ENCODE assay signal across 17 mouse cellular contexts in genomic region chr5:101372204-101372603, GRCm38 (mm10).
DNase-seq lines count a peak whose midpoint lies in the region; ATAC-seq and TF ChIP-seq lines count a peak whose summit lies in the region.
"Had no signal": no experiment of that assay in that cellular context is flagged by ENCODE, and none has a peak within 500 bp of the region (broad histone marks: within the 10 kb centered on the region; RNA-seq: fewer than 3 reads in every experiment).

No protein-coding gene starts in this region.

- ATAC-seq in hindbrain, embryonic 14.5 days (ENCODE audit: low FRiP score): no peak
- ATAC-seq in hindbrain, embryonic 13.5 days (ENCODE audit: low FRiP score): no peak
- ATAC-seq: forebrain, embryonic 16.5 days; inflammation-experienced regulatory T-cells, adult 6 months had no signal

- no peaks in the 10 kb centered on the region for H3K4me1 ChIP-seq in hindbrain, embryonic 14.5 days (replicated peaks; ENCODE audit: control insufficient read depth, insufficient read depth, low read length)
- no peaks in the 10 kb centered on the region for H3K4me1 ChIP-seq in hindbrain, embryonic 13.5 days (replicated peaks)
- H3K4me1 ChIP-seq: embryonic facial prominence, embryonic 10.5 days; heart, embryonic 13.5 days; hindbrain, embryonic 15.5 days had no signal

- H3K27me3 ChIP-seq in hindbrain, embryonic 14.5 days (ENCODE audit: control insufficient read depth, insufficient read depth, low read length): peaks cover 24% of the 10 kb centered on the region
- peaks cover 64% of the 10 kb centered on the region for H3K27me3 ChIP-seq in hindbrain, embryonic 13.5 days

- H3K27ac ChIP-seq in hindbrain, embryonic 14.5 days: no peak overlapping the region
- H3K27ac ChIP-seq in hindbrain, embryonic 13.5 days: no peak overlapping the region
- no peak overlapping the region for H3K27ac ChIP-seq in layer of hippocampus, adult 2 months
- H3K27ac ChIP-seq: embryonic facial prominence, embryonic 10.5 days; heart, embryonic 13.5 days; hindbrain, embryonic 15.5 days had no signal

- peak; percentile 37 for DNase-seq in hindbrain, embryonic 14.5 days (ENCODE audit: low spot score)
- DNase-seq in layer of hippocampus, adult 2 months (ENCODE audit: low spot score in 2 of 2): no peak
- DNase-seq in layer of hippocampus, postnatal 36 days: no peak
- DNase-seq in retina, postnatal 1 day: peak; percentile 69
- DNase-seq in retina, embryonic 14.5 days (ENCODE audit: low spot score): no peak
- DNase-seq: adrenal gland, adult 2 months; adrenal gland, postnatal 25 days; cerebellum, adult 2 months; cerebellum, postnatal 10 days; gastrocnemius, postnatal 14 days; heart, postnatal 4 days had no signal

- H3K4me2 ChIP-seq in hindbrain, embryonic 14.5 days (replicated peaks): no peak overlapping the region
- no peak overlapping the region for H3K4me2 ChIP-seq in hindbrain, embryonic 13.5 days
- H3K4me2 ChIP-seq: heart, embryonic 13.5 days; hindbrain, embryonic 15.5 days had no signal

- H3K9me3 ChIP-seq in hindbrain, embryonic 14.5 days (ENCODE audit: control insufficient read depth, low read length): no peaks in the 10 kb centered on the region
- no peaks in the 10 kb centered on the region for H3K9me3 ChIP-seq in hindbrain, embryonic 13.5 days
- H3K9me3 ChIP-seq: embryonic facial prominence, embryonic 10.5 days; heart, embryonic 13.5 days; hindbrain, embryonic 15.5 days had no signal

- H3K36me3 ChIP-seq in hindbrain, embryonic 14.5 days (replicated peaks; ENCODE audit: control insufficient read depth, insufficient read depth): no peaks in the 10 kb centered on the region
- H3K36me3 ChIP-seq in hindbrain, embryonic 13.5 days: no peaks in the 10 kb centered on the region
- H3K36me3 ChIP-seq: embryonic facial prominence, embryonic 10.5 days; heart, embryonic 13.5 days; hindbrain, embryonic 15.5 days had no signal

- TF ChIP-seq CTCF in layer of hippocampus, adult 2 months (conservative IDR thresholded peaks at IDR 0.05): 0 out of 2 replicates have a peak, but pooled peaks have one; percentile 8

- H3K4me3 ChIP-seq in hindbrain, embryonic 14.5 days (replicated peaks; ENCODE audit: low read length): no peak overlapping the region
- no peak overlapping the region for H3K4me3 ChIP-seq in hindbrain, embryonic 13.5 days
- H3K4me3 ChIP-seq in layer of hippocampus, adult 2 months: no peak overlapping the region
- H3K4me3 ChIP-seq: embryonic facial prominence, embryonic 10.5 days; heart, embryonic 13.5 days; hindbrain, embryonic 15.5 days had no signal

- WGBS in hindbrain, embryonic 14.5 days: 58% methylated on average over 8 of the region's 8 CpGs
- WGBS in hindbrain, embryonic 13.5 days: 63% methylated on average over 8 of the region's 8 CpGs

- H3K9ac ChIP-seq in hindbrain, embryonic 14.5 days: no peak overlapping the region
- no peak overlapping the region for H3K9ac ChIP-seq in hindbrain, embryonic 13.5 days
- H3K9ac ChIP-seq: heart, embryonic 13.5 days; hindbrain, embryonic 15.5 days had no signal

Comparison
In these comparisons a context has a peak if more than half of its experiments do, and no peak if none do; other contexts are left out.
1. DNase-seq: peak in hindbrain, embryonic 14.5 days (single experiment) and retina, postnatal 1 day (single experiment); none in layer of hippocampus, adult 2 months (0 of 2), layer of hippocampus, postnatal 36 days (0 of 2) and retina, embryonic 14.5 days (single experiment).